Mouse (Mus musculus): Measurements from ENCODE around the gene Kif17. TPM values are rescaled to one million over a fixed set of nuclear protein-coding genes. Genes with fewer than 3 reads are reported as not detected.
A peak's percentile ranks its signal among the peaks of the same experiment; 100 is the strongest.

The Kif17 gene
- total and polyA plus RNA-seq, 3 experiments: 0.54 to 2.5 TPM; not detected in 1

DNA sequence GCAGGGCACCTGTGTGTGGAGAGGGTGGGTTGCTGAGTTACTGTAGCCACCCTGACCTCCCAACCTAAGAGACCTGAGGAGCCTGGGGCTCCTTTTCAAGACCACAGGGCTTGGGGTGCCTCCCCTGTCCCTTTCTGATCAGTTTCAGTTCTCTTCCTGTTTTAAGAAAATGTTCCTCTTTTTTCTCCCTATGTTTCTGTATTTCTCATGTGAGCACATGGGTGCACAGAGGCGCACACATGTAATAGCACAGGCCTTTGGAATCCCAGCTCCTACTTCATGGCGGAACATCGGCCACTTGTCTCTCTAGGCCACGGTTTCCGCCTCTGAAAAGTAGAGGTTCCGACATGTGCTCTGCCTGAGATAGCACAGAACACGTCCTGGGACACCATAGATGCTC, 38.5 kb downstream of the Kif17 start:
- no peak overlapping the region for H3K4me3 ChIP-seq (ENCODE audit: control insufficient read depth in 1 of 2, insufficient read depth in 1 of 2, low read depth in 2 of 2, low read length in 2 of 2)
- no peak for DNase-seq (ENCODE audit: low read depth, low spot score)
- H3K27ac ChIP-seq (ENCODE audit: control insufficient read depth, low read depth, low read length): no peak overlapping the region
- TF ChIP-seq GABPA (IDR thresholded peaks at IDR 0.05; ENCODE audit: low read depth, low read length) (no peak), MYC (IDR thresholded peaks at IDR 0.05; ENCODE audit: low read depth, low read length) (0 out of 2 replicates have a peak, but pooled peaks have one; percentile 52), MAX (IDR thresholded peaks at IDR 0.05; ENCODE audit: low read length) (0 out of 2 replicates have a peak, but pooled peaks have one; percentile 13)
- H3K36me3 ChIP-seq (ENCODE audit: control insufficient read depth in 1 of 2, insufficient read depth in 2 of 2, low read length in 2 of 2): no peaks in the 10 kb centered on the region
- no peaks in the 10 kb centered on the region for H3K79me2 ChIP-seq (ENCODE audit: control insufficient read depth, insufficient read depth, low read length, poor library complexity)
- H3K9me3 ChIP-seq (replicated peaks; ENCODE audit: insufficient read depth, low read length): no peaks in the 10 kb centered on the region
- H3K27me3 ChIP-seq (ENCODE audit: control insufficient read depth in 1 of 2, insufficient read depth in 2 of 2, low read length in 2 of 2): no peaks in the 10 kb centered on the region
- H3K9ac ChIP-seq (ENCODE audit: control insufficient read depth, low read depth, low read length, poor library complexity, severe bottlenecking): no peak overlapping the region
- H3K4me1 ChIP-seq (ENCODE audit: control insufficient read depth in 1 of 2, insufficient read depth in 2 of 2, low read length in 2 of 2): peaks cover 0 to 5% of the 10 kb centered on the region in 2 experiments; a peak in 2 of 4 replicates

DNA sequence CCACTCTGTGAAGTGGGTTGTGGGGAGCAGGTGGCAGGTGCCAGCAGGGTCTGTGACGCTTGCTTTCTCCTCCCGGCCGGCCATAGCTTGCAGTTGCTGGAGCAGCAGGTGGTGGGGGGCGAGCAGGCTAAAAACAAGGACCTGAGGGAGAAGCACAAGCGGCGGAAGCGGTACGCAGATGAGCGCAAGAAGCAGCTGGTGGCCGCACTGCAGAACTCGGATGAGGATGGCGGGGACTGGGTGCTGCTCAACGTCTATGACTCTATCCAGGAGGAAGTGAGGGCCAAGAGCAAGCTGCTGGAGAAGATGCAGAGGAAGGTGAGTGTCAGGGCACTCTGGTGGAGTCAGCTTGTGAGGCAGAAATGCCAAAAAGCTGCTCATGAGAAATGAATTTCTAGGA, 41.8 kb downstream of the Kif17 start:
- peaks cover 0 to 5% of the 10 kb centered on the region in 2 experiments; a peak in 2 of 4 replicates for H3K4me1 ChIP-seq (ENCODE audit: control insufficient read depth in 1 of 2, insufficient read depth in 2 of 2, low read length in 2 of 2)
- H3K4me3 ChIP-seq (ENCODE audit: control insufficient read depth in 1 of 2, insufficient read depth in 1 of 2, low read depth in 2 of 2, low read length in 2 of 2): no peak overlapping the region
- no peaks in the 10 kb centered on the region for H3K27me3 ChIP-seq (ENCODE audit: control insufficient read depth in 1 of 2, insufficient read depth in 2 of 2, low read length in 2 of 2)
- no peaks in the 10 kb centered on the region for H3K36me3 ChIP-seq (ENCODE audit: control insufficient read depth in 1 of 2, insufficient read depth in 2 of 2, low read length in 2 of 2)
- DNase-seq (ENCODE audit: low read depth, low spot score): no peak
- no peaks in the 10 kb centered on the region for H3K9me3 ChIP-seq (replicated peaks; ENCODE audit: insufficient read depth, low read length)
- H3K9ac ChIP-seq (ENCODE audit: control insufficient read depth, low read depth, low read length, poor library complexity, severe bottlenecking): no peak overlapping the region
- H3K27ac ChIP-seq (ENCODE audit: control insufficient read depth, low read depth, low read length): no peak overlapping the region
- no peaks in the 10 kb centered on the region for H3K79me2 ChIP-seq (ENCODE audit: control insufficient read depth, insufficient read depth, low read length, poor library complexity)
- TF ChIP-seq CTCF (IDR thresholded peaks at IDR 0.05 in 2 of 3, conservative IDR thresholded peaks at IDR 0.05 in 1 of 3; ENCODE audit: control insufficient read depth in 1 of 3, insufficient read depth in 1 of 3, low read depth in 2 of 3, low read length in 3 of 3, poor library complexity in 1 of 3, severe bottlenecking in 1 of 3): no peak
- TF ChIP-seq HCFC1 (IDR thresholded peaks at IDR 0.05; ENCODE audit: low read depth, low read length): no peak
- TF ChIP-seq ETS1 (IDR thresholded peaks at IDR 0.05; ENCODE audit: low read depth, low read length): no peak
- no peak for TF ChIP-seq MYB (IDR thresholded peaks at IDR 0.05; ENCODE audit: low read depth, low read length)
- TF ChIP-seq TCF12 (IDR thresholded peaks at IDR 0.05; ENCODE audit: low read depth, low read length): no peak
- TF ChIP-seq ZC3H11A (IDR thresholded peaks at IDR 0.05; ENCODE audit: low read depth, low read length): no peak
- no peak for TF ChIP-seq TAL1 (IDR thresholded peaks at IDR 0.05; ENCODE audit: low read length)
- no peak for TF ChIP-seq UBTF (IDR thresholded peaks at IDR 0.05; ENCODE audit: borderline replicate concordance, insufficient read depth, low read depth, low read length)
- TF ChIP-seq USF1 (IDR thresholded peaks at IDR 0.05; ENCODE audit: low read depth, low read length): no peak
- TF ChIP-seq POLR2AphosphoS5 (IDR thresholded peaks at IDR 0.05; ENCODE audit: borderline replicate concordance, low read depth, low read length): no peak
- TF ChIP-seq CHD1 (IDR thresholded peaks at IDR 0.05; ENCODE audit: low read depth, low read length): no peak
- no peak for TF ChIP-seq ZKSCAN1 (IDR thresholded peaks at IDR 0.05; ENCODE audit: low read depth, low read length)
- no peak for TF ChIP-seq SMC3 (IDR thresholded peaks at IDR 0.05; ENCODE audit: low read depth, low read length)
- no peak for TF ChIP-seq SIN3A (IDR thresholded peaks at IDR 0.05; ENCODE audit: low read length)
- no peak for TF ChIP-seq RCOR1 (IDR thresholded peaks at IDR 0.05; ENCODE audit: low read depth, low read length)
- no peak for TF ChIP-seq JUND (IDR thresholded peaks at IDR 0.05; ENCODE audit: low read depth, low read length)

Data from MEL (cell line).